Mouse (Mus musculus) limb, embryonic 14.5 days (tissue): Measurements from ENCODE around the gene Cdc25a. TPM values are rescaled to one million over a fixed set of nuclear protein-coding genes. Genes with fewer than 3 reads are reported as not detected.

Experiments used
- ATAC-seq: fragments of 200-750 bp; cut with Nextera tagmentation; 2 replicates; pipeline ENCODE4 v1.8.0; 2017; ENCODE audit warnings: low read depth, moderate number of reproducible peaks, moderate TSS enrichment; ENCODE audit not compliant: low FRiP score
- DNase-seq: peaks from one replicate; pipeline ENCODE4 v3.0.0-alpha.2; 2015; ENCODE audit warnings: low spot score
- H3K27ac ChIP-seq: fragments of 300-500 bp; sonication (generic); replicated peaks from 2 replicates; pipeline ENCODE4 v1.5.1; 2014; ENCODE audit warnings: low read depth, mild to moderate bottlenecking, low read length, moderate library complexity, mixed read lengths
- H3K27me3 ChIP-seq: fragments of 300-500 bp; sonication (generic); 2 replicates; pipeline ENCODE4 v1.6.1; 2014; ENCODE audit warnings: low read length, mixed read lengths; ENCODE audit not compliant: control insufficient read depth, insufficient read depth
- H3K36me3 ChIP-seq: fragments of 300-500 bp; sonication (generic); 2 replicates; pipeline ENCODE4 v1.6.1; 2014; ENCODE audit warnings: mild to moderate bottlenecking, low read length, moderate library complexity, mixed read lengths; ENCODE audit not compliant: control insufficient read depth, insufficient read depth
- H3K4me1 ChIP-seq: fragments of 300-500 bp; sonication (generic); 2 replicates; pipeline ENCODE4 v1.6.1; 2014; ENCODE audit warnings: antibody characterized with exemption, low read length, mixed read lengths; ENCODE audit not compliant: control insufficient read depth, insufficient read depth
- H3K4me2 ChIP-seq: fragments of 300-500 bp; sonication (generic); replicated peaks from 2 replicates; pipeline ENCODE4 v1.6.1; 2014; ENCODE audit warnings: low read depth, mild to moderate bottlenecking, low read length, moderate library complexity; ENCODE audit not compliant: severe bottlenecking
- H3K4me3 ChIP-seq: fragments of 300-500 bp; sonication (generic); replicated peaks from 2 replicates; pipeline ENCODE4 v1.5.1; 2014; ENCODE audit warnings: low read length
- H3K9ac ChIP-seq: fragments of 300-500 bp; sonication (generic); 2 replicates; pipeline ENCODE4 v1.6.1; 2014; ENCODE audit warnings: mild to moderate bottlenecking, low read depth, low read length, moderate library complexity; ENCODE audit not compliant: severe bottlenecking
- H3K9me3 ChIP-seq: fragments of 300-500 bp; sonication (generic); 2 replicates; pipeline ENCODE4 v1.6.1; 2016; ENCODE audit warnings: low read length; ENCODE audit not compliant: control insufficient read depth
- POLR2A ChIP-seq: fragments of 200-500 bp; IDR thresholded peaks from 2 replicates; pipeline ENCODE4 v1.8.0; 2012; ENCODE audit warnings: inconsistent platforms, mild to moderate bottlenecking, moderate library complexity, borderline replicate concordance; ENCODE audit not compliant: insufficient read depth, insufficient read length; ENCODE audit errors: extremely low read depth
- WGBS: fragments of 180-500 bp; shearing (Covaris S2); extraction: QIAGEN DNeasy Blood & Tissue Kit; methylation state at CpG from one replicate; pipeline ENCODE4 v1.1.7; 2014; 5-methylcytosine and 5-hydroxymethylcytosine counted together
- polyA plus RNA-seq, 2 experiments: library from polyadenylated mRNA; depleted of rRNA in 1 of 2; stranded (reverse) in 1 of 2; unstranded in 1 of 2; fragments of >200 nt; fragmentation: Nextera tagmentation in 1 of 2; extraction: Ambion mirVana in 1 of 2; gene quantifications; 2 replicates each; pipeline versions ENCODE4 v1.2.1 to v1.2.3; 2012 to 2014

Cdc25a gene
- polyA plus RNA-seq, 2 experiments, result 26.1 to 26.8 TPM

DNA sequence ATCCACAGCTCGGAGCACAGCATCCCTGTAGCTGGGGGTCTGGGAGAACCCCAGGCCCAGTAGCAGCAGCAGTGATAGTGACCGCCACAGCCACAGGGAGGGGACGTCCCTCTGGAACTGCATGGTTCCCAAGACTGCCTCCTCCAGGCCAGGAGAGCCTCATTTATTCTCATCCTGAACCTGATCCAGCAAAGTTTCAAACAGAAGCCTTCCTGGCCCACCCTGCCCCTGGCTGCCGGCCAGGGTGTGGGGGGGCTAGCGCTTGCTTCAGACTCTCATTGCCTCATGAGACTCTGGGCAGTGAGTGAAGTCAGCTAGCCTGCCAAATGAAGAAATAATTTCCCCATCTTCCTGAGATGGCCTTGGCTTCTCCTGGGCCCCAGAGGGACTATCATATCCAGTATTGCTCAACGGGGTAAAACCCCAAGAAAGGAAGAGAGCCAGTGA lies 26.0 kb upstream of the Cdc25a start, which contains the start of gene Camp:
Gene Camp (minus strand): TSS at position 306 of the 447 bp plus-strand sequence.
- no peak within 1 kb of the TSS for H3K4me2 ChIP-seq
- ATAC-seq (0 out of 2 replicates have a peak, but pooled peaks have one; percentile 38), DNase-seq (peak; percentile 48)
- no peaks in the 10 kb centered on the region for H3K9me3 ChIP-seq
- H3K4me1 ChIP-seq, result peaks cover 7% of the 10 kb centered on the region; the same call in 1 of the 2 replicates
- 72% methylated on average over 6 of the region's 6 CpGs for WGBS
- no peaks in the 10 kb centered on the region for H3K27me3 ChIP-seq
- H3K27ac ChIP-seq, result no peak within 1 kb of the TSS
- H3K36me3 ChIP-seq, result peaks cover 6% of the 10 kb centered on the region
- no peak within 1 kb of the TSS for H3K9ac ChIP-seq
- TF ChIP-seq POLR2A, result no peak
- H3K4me3 ChIP-seq, result no peak within 1 kb of the TSS

DNA sequence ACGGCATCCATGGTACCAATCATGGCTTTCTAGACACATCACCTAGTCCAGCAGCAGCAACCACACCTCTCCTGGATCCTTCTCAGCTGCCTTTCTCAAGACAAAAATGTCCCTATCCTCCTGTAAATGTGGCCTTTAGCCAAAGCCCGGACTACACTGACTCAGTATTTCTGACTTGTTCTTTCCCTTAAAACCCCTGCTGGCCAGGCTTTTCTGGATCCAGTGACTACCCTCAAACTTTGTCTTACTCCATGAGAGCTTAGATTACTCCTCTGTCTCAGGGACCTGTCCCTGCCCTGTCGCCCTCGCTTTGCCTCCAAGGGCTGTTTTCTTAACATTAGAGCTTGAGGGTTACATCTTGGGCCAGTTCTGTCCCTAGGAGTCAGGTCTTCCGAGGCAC lies 25.3 kb upstream of the Cdc25a start:
- no peak for TF ChIP-seq POLR2A
- H3K4me1 ChIP-seq, result peaks cover 7% of the 10 kb centered on the region; the same call in 1 of the 2 replicates
- DNase-seq, result no peak
- no peak overlapping the region for H3K9ac ChIP-seq
- WGBS, result 90% methylated on average over 5 of the region's 5 CpGs
- H3K4me3 ChIP-seq, result no peak overlapping the region
- no peak overlapping the region for H3K4me2 ChIP-seq
- H3K36me3 ChIP-seq, result peaks cover 6% of the 10 kb centered on the region; the same call in 1 of the 2 replicates
- H3K9me3 ChIP-seq, result no peaks in the 10 kb centered on the region
- no peak for ATAC-seq
- H3K27me3 ChIP-seq, result no peaks in the 10 kb centered on the region
- no peak overlapping the region for H3K27ac ChIP-seq

DNA sequence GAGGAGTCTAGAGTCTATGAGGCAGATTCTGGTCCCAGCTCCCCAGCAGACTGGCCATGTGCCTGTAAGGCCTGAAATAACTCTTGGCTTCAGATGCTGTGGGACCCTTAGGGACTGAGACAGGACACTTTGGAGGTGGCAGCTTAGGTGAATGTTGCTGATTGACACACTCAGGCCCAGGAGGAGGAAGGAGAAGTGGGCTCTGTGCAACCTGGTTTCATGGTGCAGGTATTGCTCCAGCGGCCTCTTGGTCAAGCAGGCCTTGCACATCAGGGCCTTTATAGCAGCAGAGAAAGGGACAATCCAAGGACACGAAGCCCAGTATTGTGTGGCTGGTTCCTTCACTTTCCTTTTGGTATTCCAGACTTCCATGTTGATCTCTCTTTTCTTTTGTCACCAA lies 21.0 kb upstream of the Cdc25a start:
- Histone ChIP-seq H3K9ac (no peak overlapping the region), H3K9me3 (no peaks in the 10 kb centered on the region), H3K4me1 (0 out of 2 replicates have a peak, but pooled peaks cover 3% of the 10 kb centered on the region), H3K27ac (no peak overlapping the region), H3K27me3 (no peaks in the 10 kb centered on the region), H3K36me3 (no peaks in the 10 kb centered on the region), H3K4me2 (no peak overlapping the region), H3K4me3 (no peak overlapping the region)
- no peak for TF ChIP-seq POLR2A
- 88% methylated on average over 2 of the region's 2 CpGs for WGBS
- no peak for ATAC-seq
- no peak for DNase-seq

DNA sequence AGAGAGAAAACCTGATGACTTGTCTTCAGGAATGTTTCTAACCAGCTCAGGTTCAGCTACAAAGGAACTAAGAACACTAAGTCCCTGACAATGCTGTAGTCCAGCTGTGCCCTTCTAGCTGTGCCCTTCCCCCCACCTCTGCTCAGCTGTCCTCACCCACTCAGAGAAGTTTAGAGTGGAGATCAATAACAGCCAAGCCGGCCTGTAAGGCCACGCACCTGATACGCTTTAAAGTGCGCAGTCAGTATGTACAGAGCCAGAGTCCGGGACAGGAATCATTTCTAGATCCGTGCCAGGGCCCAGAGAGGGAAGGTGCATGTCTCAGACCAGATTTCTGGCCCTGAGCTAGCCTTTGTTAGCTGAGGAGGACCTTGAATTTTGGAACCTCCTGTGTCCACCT lies 19.4 kb upstream of the Cdc25a start:
- H3K36me3 ChIP-seq, result no peaks in the 10 kb centered on the region
- DNase-seq (no peak), ATAC-seq (no peak)
- TF ChIP-seq POLR2A, result no peak
- H3K27me3 ChIP-seq, result no peaks in the 10 kb centered on the region
- H3K9ac ChIP-seq, result no peak overlapping the region
- no peak overlapping the region for H3K4me3 ChIP-seq
- H3K27ac ChIP-seq, result no peak overlapping the region
- no peaks in the 10 kb centered on the region for H3K4me1 ChIP-seq
- no peaks in the 10 kb centered on the region for H3K9me3 ChIP-seq
- 73% methylated on average over 6 of the region's 6 CpGs for WGBS
- H3K4me2 ChIP-seq, result no peak overlapping the region

GRCm38 (mm10) chr9:109862397-109863044 lies 12.9 kb upstream of the Cdc25a start:
- no peak overlapping the region for H3K4me3 ChIP-seq
- no peak overlapping the region for H3K27ac ChIP-seq
- no peaks in the 10 kb centered on the region for H3K36me3 ChIP-seq
- no peaks in the 10 kb centered on the region for H3K27me3 ChIP-seq
- ATAC-seq, result peak; percentile 62
- H3K4me2 ChIP-seq, result peak overlapping the region; percentile 30
- no peaks in the 10 kb centered on the region for H3K4me1 ChIP-seq
- WGBS, result 16% methylated on average over 20 of the region's 20 CpGs
- H3K9me3 ChIP-seq, result no peaks in the 10 kb centered on the region
- TF ChIP-seq POLR2A, result no peak
- H3K9ac ChIP-seq, result no peak overlapping the region
- peak; percentile 76 for DNase-seq
